Mouse (Mus musculus) embryo, embryonic 11 days (tissue): ENCODE results near the gene Mid1.
"Not testable (repeated sequence)": the region's sequence is repeated elsewhere in the genome, so short reads cannot be mapped to it uniquely, and the experiment has no call there.

ENCODE experiments used
- DNase-seq: peaks from one replicate; pipeline ENCODE4 v3.0.0-alpha.2; 2015

Mid1 gene

DNA sequence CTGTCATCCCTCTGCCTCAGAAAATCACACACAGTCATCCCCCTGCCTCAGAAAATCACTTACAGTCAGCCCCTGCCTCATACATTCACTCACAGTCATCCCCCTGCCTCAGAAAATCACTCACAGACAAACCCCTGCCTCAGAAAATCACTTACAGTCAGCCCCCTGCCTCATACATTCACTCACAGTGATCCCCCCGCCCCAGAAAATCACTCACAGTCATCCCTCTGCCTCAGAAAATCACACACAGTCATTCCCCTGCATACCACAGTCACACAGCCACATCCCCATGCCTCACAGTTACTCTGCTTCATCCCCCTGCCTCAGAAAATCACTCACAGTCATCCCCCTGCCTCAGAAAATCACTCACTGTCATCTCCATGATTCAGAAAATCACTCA lies 318.5 kb downstream of the Mid1 start:
- not testable (repeated sequence) for DNase-seq

- peak; percentile 14 for DNase-seq
These were observed 319.2 kb downstream of the Mid1 start for GRCm38 (mm10) chrX:170004236-170004635.

DNA sequence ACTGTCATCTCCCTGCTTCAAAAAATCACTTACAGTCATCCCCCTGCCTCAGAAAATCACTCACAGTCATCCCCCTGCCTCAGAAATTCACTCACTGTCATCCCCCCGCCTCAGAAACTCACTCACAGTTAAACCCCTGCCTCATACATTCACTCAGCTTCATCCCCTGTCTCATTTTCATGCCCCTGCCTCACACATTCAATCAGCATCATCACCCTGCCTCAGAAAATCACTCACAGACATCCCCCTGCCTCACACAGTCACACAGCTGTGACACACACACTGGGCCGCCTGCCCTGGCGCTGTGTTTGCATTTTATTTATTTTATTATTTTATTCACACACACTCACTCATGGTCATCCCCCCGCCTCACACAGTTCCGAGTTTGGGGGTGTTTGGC lies 319.8 kb downstream of the Mid1 start:
- peak; percentile 2 for DNase-seq

- peak; percentile 15 for DNase-seq
These were observed 320.2 kb downstream of the Mid1 start for GRCm38 (mm10) chrX:170005194-170005593.

- not testable (repeated sequence) for DNase-seq
These were observed 320.8 kb downstream of the Mid1 start for GRCm38 (mm10) chrX:170005695-170006297.

- peak; percentile 28 for DNase-seq
These were observed 321.8 kb downstream of the Mid1 start for GRCm38 (mm10) chrX:170006694-170007247.

DNA sequence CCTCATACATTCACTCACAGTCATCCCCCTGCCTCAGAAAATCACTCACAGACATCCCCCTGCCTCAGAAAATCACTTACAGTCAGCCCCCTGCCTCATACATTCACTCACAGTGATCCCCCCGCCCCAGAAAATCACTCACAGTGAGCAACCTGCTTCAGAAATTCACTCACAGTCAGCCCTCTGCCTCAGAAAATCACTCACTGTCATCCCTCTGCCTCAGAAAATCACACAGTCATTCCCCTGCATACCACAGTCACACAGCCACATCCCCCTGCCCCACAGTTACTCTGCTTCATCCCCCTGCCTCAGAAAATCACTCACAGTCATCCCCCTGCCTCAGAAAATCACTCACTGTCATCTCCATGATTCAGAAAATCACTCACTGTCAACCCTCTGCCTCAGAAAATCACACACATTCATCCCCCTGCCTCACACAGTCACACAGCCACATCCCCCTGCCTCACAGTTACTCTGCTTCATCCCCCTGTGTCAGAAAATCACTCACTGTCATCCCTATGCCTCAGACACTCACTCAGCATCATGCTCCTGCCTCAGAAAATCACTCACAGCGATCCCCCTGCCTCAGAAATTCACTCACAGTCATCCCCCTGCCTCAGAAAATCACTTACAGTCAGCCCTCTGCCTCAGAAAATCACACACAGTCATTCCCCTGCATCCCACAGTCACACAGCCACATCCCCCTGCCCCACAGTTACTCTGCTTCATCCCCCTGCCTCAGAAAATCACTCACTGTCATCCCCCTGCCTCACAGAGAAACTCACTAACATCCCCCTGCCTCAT lies 322.6 kb downstream of the Mid1 start:
- DNase-seq = peak; percentile 16

- DNase-seq = peak; percentile 9
These were observed 323.1 kb downstream of the Mid1 start for GRCm38 (mm10) chrX:170008179-170008467.

GRCm38 (mm10) chrX:170008584-170008983 lies 323.6 kb downstream of the Mid1 start:
- DNase-seq = peak; percentile 19

GRCm38 (mm10) chrX:170009016-170009750 lies 324.2 kb downstream of the Mid1 start, which contains the start of gene Gm21887:
Gm21887 (plus strand) TSS chrX:170009659.
- peak; percentile 99 for DNase-seq

DNA sequence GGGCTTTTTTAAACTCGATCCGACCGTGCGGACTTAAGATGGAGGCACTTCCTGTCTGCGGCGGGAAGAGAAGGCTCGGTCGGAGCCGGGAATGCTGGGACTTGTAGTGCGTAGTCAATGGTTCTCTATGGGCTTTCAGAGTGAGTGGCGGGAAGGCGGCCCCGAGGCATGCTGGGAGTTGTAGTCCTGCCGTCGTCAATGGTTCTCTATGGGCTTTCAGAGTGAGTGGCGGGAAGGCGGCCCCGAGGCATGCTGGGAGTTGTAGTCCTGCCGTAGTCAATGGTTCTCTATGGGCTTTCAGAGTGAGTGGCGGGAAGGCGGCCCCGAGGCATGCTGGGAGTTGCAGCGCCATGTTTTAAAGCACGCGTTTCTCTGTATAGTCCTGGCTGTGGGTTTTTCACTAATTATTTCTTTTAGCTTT lies 324.8 kb downstream of the Mid1 start:
- peak; percentile 100 for DNase-seq

GRCm38 (mm10) chrX:170010581-170011528 lies 325.9 kb downstream of the Mid1 start:
- DNase-seq = peak; percentile 70

GRCm38 (mm10) chrX:170011529-170011879 lies 326.5 kb downstream of the Mid1 start:
- not testable (repeated sequence) for DNase-seq

DNA sequence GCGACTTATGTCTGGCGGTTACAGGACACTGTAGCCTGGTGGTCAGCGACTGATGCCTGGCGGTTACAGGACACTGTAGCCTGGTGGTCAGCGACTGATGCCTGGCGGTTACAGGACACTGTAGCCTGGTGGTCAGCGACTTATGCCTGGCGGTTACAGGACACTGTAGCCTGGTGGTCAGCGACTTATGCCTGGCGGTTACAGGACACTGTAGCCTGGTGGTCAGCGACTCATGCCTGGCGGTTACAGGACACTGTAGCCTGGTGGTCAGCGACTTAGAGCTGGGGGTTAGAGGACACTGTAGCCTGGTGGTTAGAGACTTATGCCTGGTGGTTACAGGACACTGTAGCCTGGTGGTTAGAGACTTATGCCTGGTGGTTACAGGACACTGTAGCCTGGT lies 328.4 kb downstream of the Mid1 start:
- DNase-seq = not testable (repeated sequence)

- not testable (repeated sequence) for DNase-seq
These were observed 329.0 kb downstream of the Mid1 start for GRCm38 (mm10) chrX:170014038-170014437.

DNA sequence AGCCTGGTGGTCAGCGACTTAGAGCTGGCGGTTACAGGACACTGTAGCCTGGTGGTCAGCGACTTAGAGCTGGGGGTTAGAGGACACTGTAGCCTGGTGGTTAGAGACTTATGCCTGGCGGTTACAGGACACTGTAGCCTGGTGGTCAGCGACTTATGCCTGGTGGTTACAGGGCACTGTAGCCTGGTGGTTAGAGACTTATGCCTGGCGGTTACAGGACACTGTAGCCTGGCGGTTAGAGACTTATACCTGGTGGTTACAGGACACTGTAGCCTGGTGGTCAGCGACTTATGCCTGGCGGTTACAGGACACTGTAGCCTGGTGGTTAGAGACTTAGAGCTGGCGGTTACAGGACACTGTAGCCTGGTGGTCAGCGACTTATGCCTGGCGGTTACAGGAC lies 330.9 kb downstream of the Mid1 start:
- not testable (repeated sequence) for DNase-seq

- DNase-seq = peak; percentile 91
These were observed 332.6 kb downstream of the Mid1 start for GRCm38 (mm10) chrX:170017333-170018245.

- DNase-seq = peak; percentile 44
These were observed 333.7 kb downstream of the Mid1 start for GRCm38 (mm10) chrX:170018571-170019218.

DNA sequence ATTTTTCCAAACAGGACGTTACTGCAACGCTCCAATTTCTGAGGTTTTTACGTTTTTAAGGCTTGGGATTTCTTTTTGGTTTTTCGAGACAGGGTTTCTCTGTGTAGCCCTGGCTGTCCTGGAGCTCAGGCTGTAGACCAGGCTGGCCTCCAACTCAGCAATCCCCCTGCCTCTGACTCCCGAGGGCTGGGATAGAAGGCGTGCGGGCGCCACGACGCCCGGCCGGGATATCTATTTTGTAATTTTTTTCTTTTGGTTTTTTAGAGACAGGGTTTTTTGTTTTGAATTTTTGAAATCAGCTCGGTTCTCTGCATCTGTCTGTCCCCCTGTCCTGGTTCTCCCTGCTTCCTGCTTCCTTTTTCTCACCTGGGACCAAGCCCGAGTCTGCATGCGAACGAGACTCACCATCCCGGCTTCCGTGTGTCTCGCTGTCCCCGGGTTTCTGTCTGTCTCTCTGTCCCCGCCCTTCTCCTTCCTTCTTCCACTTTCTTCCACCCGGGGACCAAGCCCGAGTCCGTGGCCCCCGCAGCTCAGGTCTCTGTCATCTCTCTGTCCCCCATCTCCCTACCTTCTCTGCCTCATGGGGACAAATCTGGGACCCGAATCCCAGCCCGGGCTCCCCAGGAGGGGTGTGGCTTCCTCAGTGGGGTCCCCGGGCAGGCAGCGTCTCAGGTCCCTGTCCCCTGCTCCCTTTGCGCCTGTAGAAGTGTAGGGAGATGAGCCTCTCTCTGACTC lies 334.4 kb downstream of the Mid1 start:
- peak; percentile 39 for DNase-seq
